Mouse (Mus musculus): Measurements from ENCODE around the gene Ranbp1. TPM values are rescaled to one million over a fixed set of nuclear protein-coding genes. Genes with fewer than 3 reads are reported as not detected.
"Not testable (repeated sequence)": the region's sequence is repeated elsewhere in the genome, so short reads cannot be mapped to it uniquely, and the experiment has no call there.

The Ranbp1 gene
- total RNA-seq (2021), result 10 to 100 TPM; 87.3 to 92.9 TPM
- long read RNA-seq, experiment 1, transcript Ranbp1-202 (6 exons, 1,085 nt), result major isoform, 105 of 107 reads
- long read RNA-seq, experiment 1, partial matches to known transcripts, result 0 of 107 reads
- long read RNA-seq, experiment 1, other reads (novel, unspliced or antisense), result 2 of 107 reads
- long read RNA-seq, experiment 2, transcript Ranbp1-202 (6 exons, 1,085 nt), result major isoform, 74 of 78 reads
- long read RNA-seq, experiment 2, partial matches to known transcripts, result 0 of 78 reads
- long read RNA-seq, experiment 2, other reads (novel, unspliced or antisense), result 4 of 78 reads

DNA sequence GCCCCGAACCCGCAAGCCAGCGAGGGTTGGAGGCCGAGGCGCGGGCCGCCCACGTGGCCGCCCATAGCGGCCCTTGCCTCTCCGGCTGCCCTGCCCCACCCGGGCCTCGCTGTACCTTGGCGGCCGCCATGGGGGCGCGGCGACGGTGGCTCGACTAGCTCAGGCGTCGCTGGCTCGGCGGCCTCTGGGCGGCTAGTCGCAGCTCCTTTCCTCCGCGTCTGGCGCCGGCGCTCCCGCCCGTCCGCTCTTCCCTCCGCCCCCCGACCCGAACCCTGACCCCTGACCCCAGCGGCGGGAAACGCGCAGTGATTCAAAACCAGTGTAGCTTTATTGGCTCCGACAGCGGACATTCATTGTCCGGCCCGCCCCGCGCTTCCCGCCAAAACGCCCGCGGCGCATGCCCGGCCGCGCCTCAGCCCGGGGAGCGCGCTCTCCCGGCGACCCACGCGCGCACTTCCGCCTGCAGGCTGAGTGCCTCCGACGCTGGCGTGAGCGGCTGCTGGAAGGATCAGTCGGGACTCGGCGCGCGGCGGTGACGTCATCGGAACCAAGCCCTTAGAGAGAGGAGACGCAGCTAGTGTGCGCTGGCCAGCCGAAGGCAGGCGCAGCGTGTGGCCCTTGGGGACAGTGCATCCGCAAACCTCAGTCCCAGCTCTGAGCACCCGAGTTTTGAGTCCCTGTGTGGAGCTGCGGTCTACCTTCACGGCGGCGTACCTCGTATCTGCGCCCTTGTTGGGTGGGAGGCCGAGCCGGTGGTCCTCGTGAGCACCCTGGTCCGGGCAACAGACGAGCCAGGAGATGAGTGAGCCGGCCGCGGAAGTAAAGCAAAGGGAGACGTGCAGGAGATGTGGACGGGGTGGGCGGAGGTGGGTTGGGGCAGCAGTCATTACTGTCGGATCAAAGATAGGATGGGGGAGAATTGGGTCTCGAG lies at the start of gene Ranbp1, which contains the start of gene Trmt2a:
Ranbp1 (minus strand) TSS at position 300 of the 931 bp plus-strand sequence.
Trmt2a (plus strand) TSS at position 247 of the 931 bp plus-strand sequence.
- DNase-seq (ENCODE audit: extremely low spot score in 1 of 2, low spot score in 2 of 2), result peak; percentile 99 to 100
- no peak; the same call in 1 of the 2 replicates for TF ChIP-seq CTCF (IDR thresholded peaks at IDR 0.05)
- intact Hi-C loops (cut with DNase I), result loop anchor here (1.0 kb wide), 1 partner anchor 13 kb away; the partner anchor contains the start of gene Zdhhc8
- H3K27ac ChIP-seq, result peak within 1 kb of the TSS; percentile 88
- H3K4me3 ChIP-seq, result peak within 1 kb of the TSS; percentile 93

DNA sequence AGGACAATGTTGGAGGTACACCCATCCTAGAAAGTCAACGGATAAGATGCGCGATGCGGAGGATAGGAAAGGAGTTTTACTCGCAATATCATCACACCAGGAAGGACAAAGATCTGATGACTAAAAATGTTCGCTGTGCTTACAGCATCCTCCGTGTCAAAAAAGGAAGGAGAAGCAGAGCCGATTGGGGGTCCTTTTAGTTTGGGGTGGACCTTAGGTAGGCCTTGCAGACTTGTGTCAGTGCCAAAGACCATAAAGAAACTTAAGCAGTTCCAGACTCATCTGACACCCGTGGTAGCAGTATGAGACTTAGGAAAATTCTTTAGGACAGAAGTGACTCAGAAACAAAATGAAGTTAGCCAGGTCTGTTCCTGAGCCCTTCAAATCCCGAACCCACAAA lies 41.1 kb upstream of the Ranbp1 start:
- intact Hi-C loops (cut with DNase I), result not testable (repeated sequence)

DNA sequence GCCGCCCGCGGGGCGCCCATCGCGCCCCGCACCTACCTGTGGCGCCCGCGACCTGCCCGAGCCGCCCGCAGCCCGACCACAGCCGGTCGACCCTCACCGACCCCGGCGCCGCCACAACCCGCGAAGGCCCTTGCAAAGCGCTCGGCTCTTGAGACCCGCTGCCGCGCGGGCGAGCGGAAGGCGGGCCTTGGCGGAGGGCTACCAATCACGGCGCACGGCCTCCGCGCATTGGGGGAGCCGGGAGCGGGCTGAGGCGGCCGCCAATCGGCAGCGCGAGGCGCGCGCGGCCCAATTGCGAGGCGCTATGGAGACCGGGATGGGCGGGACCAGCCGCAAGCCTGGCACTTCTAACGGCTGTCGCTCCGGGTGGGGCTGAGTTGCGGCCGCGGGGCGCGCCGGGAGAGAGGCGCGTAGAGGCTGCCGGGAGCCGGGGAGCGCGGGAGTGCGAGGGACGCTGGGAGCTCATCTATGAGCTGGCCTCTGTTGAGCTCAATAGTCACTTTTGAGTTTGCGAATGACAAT lies 40.6 kb upstream of the Ranbp1 start, which contains the start of gene Dgcr8:
Dgcr8 (minus strand) TSS at position 180 of the 522 bp plus-strand sequence.
- H3K27ac ChIP-seq, result peak within 1 kb of the TSS; percentile 70
- intact Hi-C loops (cut with DNase I), result no loop called here
- DNase-seq (ENCODE audit: extremely low spot score in 1 of 2, low spot score in 2 of 2), result peak; percentile 99
- no peak for TF ChIP-seq CTCF (IDR thresholded peaks at IDR 0.05)
- peak within 1 kb of the TSS; percentile 94 for H3K4me3 ChIP-seq

More for the DNA sequence above, 41.1 kb upstream of the Ranbp1 start:
- H3K27ac ChIP-seq; DNase-seq (ENCODE audit: extremely low spot score in 1 of 2, low spot score in 2 of 2): not testable (repeated sequence)
- H3K4me3 ChIP-seq, result peak overlapping the region; percentile 94

DNA sequence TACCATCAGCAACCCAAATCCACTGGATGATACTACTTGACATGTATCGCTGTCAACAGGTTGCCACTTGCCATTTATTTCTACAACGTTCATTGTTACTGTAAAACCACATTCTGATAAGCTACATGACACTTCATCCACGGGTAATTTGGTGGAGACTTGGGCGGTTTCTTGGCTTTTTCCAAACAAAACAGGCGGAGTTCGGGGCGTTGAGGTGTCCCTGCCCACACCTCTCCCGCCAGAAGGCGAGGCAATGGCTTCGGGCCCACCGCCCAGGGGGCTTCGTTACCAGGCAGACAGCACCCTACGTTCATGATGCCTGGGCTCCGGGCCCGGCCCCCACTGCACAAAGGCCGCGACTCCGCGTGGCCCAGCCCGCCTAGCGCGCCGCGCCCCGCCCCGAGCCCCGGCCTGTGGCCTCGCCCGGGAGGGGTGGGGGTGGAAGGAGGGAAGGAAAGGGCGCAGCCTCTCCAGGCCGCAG lies 40.1 kb upstream of the Ranbp1 start:
- peak overlapping the region; percentile 94 for H3K4me3 ChIP-seq
- H3K27ac ChIP-seq, result peak overlapping the region; percentile 70
- intact Hi-C loops (cut with DNase I), result no loop called here
- DNase-seq (ENCODE audit: extremely low spot score in 1 of 2, low spot score in 2 of 2), result no peak
- no peak for TF ChIP-seq CTCF (IDR thresholded peaks at IDR 0.05)

DNA sequence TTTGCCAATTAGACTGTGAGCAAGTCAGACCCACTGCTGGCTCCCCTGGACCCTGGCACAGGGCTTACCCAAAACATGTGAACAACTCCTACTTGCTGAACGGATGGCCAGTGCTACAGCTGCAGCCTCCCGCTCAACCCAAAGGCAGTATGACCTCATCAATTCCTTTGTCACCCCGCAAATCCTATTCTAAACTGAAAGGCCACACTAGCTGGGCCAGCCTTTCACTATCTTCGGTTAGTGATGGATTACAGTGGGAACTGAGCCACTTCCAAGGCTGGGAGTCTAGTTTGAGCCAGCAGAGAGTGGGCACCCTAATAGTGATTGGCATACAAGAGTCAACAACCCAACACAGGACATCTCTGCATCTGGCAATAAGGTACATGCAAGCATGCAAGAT lies 39.6 kb upstream of the Ranbp1 start:
- intact Hi-C loops (cut with DNase I), result no loop called here
- no peak overlapping the region; the same call in 1 of the 2 replicates for H3K27ac ChIP-seq
- no peak for TF ChIP-seq CTCF (IDR thresholded peaks at IDR 0.05)
- DNase-seq (ENCODE audit: extremely low spot score in 1 of 2, low spot score in 2 of 2), result no peak
- H3K4me3 ChIP-seq, result peak overlapping the region; percentile 94

DNA sequence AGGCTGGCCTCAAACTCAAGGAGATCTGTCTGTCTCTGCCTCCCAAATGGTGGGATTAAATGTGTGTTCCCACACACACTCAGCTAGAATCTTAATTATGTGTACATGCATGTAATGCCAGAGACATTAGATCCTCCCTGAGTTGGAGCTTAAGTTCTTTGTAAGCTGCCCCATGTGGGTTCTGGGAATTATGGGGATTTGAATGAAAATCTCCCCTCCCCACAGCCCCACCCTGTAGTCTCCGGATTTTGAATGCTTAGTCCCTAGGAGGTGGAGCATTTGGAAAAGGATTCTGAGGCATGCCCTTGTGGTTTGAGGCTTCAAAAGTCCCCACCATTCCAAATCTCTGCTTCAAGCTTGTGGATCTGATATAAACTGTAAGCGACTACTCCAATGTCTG lies 26.6 kb upstream of the Ranbp1 start:
- TF ChIP-seq CTCF (IDR thresholded peaks at IDR 0.05), result no peak
- Histone ChIP-seq H3K27ac (no peak overlapping the region), H3K4me3 (no peak overlapping the region)
- intact Hi-C loops (cut with DNase I), result loop anchor here (10.0 kb wide), 1 partner anchor 340 kb away; no protein-coding TSS in a partner anchor
- no peak for DNase-seq (ENCODE audit: extremely low spot score in 1 of 2, low spot score in 2 of 2)

DNA sequence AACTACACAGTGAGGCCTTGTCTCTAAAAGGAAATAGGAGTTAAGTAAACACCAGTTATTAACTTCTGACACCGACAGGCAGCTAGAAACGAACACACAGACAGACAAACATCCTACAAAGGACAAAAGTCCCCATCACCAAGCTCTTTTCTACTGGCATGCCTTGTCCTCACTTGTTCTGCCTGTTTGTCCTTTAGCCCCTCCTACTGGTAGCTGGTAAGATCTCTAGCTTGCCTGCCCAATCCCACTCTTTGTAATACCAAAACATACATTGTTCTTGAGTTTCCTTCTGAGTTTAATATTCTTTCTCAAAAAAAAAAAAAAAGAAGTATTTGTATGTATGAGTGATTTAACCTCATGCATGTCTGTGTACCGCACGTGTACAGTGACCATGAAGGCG lies 19.6 kb upstream of the Ranbp1 start:
- no peak overlapping the region for H3K27ac ChIP-seq
- intact Hi-C loops (cut with DNase I), result no loop called here

DNA sequence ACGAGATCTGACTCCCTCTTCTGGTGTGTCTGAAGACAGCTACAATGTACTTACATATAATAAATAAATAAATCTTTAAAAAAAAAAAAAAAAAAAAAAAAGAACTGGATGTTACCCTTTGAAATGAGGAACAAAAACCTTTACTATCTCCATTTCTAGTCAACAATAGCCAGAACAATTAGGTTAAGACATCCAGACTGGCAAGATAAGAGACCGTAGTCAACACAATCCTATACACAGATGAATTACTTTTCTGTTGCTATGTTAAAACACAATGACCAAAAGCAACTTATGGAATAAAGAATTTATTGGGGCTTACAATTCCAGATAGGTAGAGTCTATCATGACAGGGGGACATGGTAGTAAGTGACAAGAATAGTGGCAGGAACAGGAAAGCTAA lies 16.5 kb upstream of the Ranbp1 start:
- intact Hi-C loops (cut with DNase I), result no loop called here
- no peak overlapping the region for H3K4me3 ChIP-seq
- no peak for TF ChIP-seq CTCF (IDR thresholded peaks at IDR 0.05)
- no peak overlapping the region for H3K27ac ChIP-seq
- DNase-seq (ENCODE audit: extremely low spot score in 1 of 2, low spot score in 2 of 2), result no peak

More for the DNA sequence above, 19.6 kb upstream of the Ranbp1 start:
- DNase-seq (ENCODE audit: extremely low spot score in 1 of 2, low spot score in 2 of 2), result no peak
- peak; percentile 41 for TF ChIP-seq CTCF (IDR thresholded peaks at IDR 0.05)
- H3K4me3 ChIP-seq, result no peak overlapping the region

DNA sequence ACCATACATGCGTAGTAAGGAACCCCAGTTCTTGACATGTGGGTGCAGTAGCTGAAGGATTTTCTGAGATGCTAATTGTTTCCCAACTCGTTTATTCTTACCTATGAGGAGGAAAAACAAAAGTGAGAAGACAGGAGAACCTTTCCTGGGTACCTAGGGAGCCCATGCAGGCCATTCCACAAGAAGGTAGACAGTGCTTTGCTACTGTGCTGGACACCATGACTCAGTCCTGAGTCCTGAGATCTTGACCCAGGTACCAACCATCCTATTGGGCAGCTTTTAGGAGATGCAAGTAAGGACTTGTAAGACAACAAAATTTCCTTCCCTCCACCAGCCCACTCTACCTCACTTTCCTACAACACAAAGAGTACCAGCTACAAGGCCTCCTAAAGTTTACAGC lies 9.7 kb upstream of the Ranbp1 start, which contains the start of gene Gm49776:
Gm49776 (minus strand) TSS at position 101 of the 400 bp plus-strand sequence.
- TF ChIP-seq CTCF (IDR thresholded peaks at IDR 0.05), result no peak
- intact Hi-C loops (cut with DNase I), result no loop called here
- Histone ChIP-seq H3K27ac (no peak within 1 kb of the TSS), H3K4me3 (no peak within 1 kb of the TSS)
- no peak for DNase-seq (ENCODE audit: extremely low spot score in 1 of 2, low spot score in 2 of 2)

DNA sequence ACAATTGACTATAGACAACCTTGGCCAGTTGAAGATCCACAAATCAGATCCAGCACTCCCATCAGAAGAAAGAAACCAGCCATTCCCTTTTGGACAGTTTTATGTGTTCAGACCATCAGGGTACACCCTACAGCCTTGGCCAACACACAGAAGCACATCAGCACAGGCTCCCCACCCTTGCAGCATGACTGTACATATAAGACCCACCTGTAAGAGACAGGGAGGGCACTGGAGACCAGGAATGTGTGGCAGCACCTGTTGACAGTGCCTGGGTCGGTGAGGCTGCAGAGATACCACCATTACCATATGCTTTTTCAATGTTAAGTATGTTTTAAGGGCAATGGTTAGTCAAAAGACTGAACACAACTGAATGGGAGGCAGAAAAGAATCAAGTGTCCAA lies 5.3 kb upstream of the Ranbp1 start:
- TF ChIP-seq CTCF (IDR thresholded peaks at IDR 0.05), result no peak
- intact Hi-C loops (cut with DNase I), result no loop called here
- DNase-seq (ENCODE audit: extremely low spot score in 1 of 2, low spot score in 2 of 2), result no peak
- Histone ChIP-seq H3K27ac (no peak overlapping the region), H3K4me3 (no peak overlapping the region)

DNA sequence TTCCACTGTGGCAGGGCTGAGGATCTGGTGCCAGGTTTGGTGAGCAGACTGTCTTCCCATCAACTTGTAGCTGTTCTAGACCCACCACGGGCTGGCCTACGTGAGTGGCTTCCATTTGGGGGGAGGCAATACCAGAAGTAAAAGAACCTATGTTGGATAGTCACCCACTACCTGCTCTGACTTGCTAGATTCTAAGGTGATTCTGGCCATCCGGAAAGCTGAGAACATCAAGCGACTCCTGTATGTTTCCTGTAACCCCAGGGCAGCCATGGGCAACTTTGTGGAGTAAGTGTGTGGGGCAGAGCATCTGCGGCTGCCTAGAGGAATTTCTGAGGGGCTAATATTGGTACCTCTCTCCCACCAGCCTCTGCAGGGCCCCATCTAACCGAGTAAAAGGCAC lies 4.2 kb upstream of the Ranbp1 start:
- no peak overlapping the region for H3K4me3 ChIP-seq
- intact Hi-C loops (cut with DNase I), result no loop called here
- no peak overlapping the region for H3K27ac ChIP-seq
- TF ChIP-seq CTCF (IDR thresholded peaks at IDR 0.05), result no peak
- DNase-seq (ENCODE audit: extremely low spot score in 1 of 2, low spot score in 2 of 2), result no peak
